Mouse (Mus musculus) CD4-positive, CD25-positive, alpha-beta regulatory T cell, adult 4 months (primary cell): ENCODE measurements at regions not wholly inside any gene's neighbourhood (a gene's known extent, or its start where the extent isn't known, plus 50 kb on each side); places are given as distances from the start of the nearest gene placed in this dataset.

Experiments
- ATAC-seq: one replicate; pipeline ENCODE4 v1.8.0; 2017

GRCm38 (mm10) chr1:183504103-183504841 lies 86.3 kb downstream of the Hhipl2 start:
- ATAC-seq, result no peak

- no peak for ATAC-seq
These were observed 89.9 kb downstream of the Hhipl2 start for GRCm38 (mm10) chr1:183507893-183508292.

GRCm38 (mm10) chr1:183510759-183511158 lies 92.7 kb downstream of the Hhipl2 start:
- ATAC-seq, result no peak

GRCm38 (mm10) chr1:183513876-183514275 lies 95.9 kb downstream of the Hhipl2 start:
- no peak for ATAC-seq

GRCm38 (mm10) chr1:183514281-183514983 lies 96.4 kb downstream of the Hhipl2 start:
- no peak for ATAC-seq

GRCm38 (mm10) chr1:183514984-183515287 lies 96.9 kb downstream of the Hhipl2 start:
- ATAC-seq, result no peak

- ATAC-seq, result no peak
These were observed 98.2 kb downstream of the Hhipl2 start for GRCm38 (mm10) chr1:183516167-183516566.

GRCm38 (mm10) chr1:183517236-183517635 lies 99.2 kb downstream of the Hhipl2 start:
- no peak for ATAC-seq

GRCm38 (mm10) chr1:183521569-183521968 lies 103.6 kb downstream of the Hhipl2 start:
- ATAC-seq, result no peak

- no peak for ATAC-seq
These were observed 115.4 kb downstream of the Hhipl2 start for GRCm38 (mm10) chr1:183533386-183533785.

GRCm38 (mm10) chr1:183548752-183549387 lies 130.9 kb downstream of the Hhipl2 start:
- ATAC-seq, result no peak

- no peak for ATAC-seq
These were observed 134.6 kb downstream of the Hhipl2 start for GRCm38 (mm10) chr1:183552617-183553016.

- ATAC-seq, result no peak
These were observed 135.2 kb downstream of the Hhipl2 start for GRCm38 (mm10) chr1:183553219-183553618.

GRCm38 (mm10) chr1:183562853-183563252 lies 144.8 kb downstream of the Hhipl2 start:
- ATAC-seq, result no peak

GRCm38 (mm10) chr1:183573621-183574585 lies 155.9 kb downstream of the Hhipl2 start:
- no peak for ATAC-seq

GRCm38 (mm10) chr1:183584861-183585260 lies 166.8 kb downstream of the Hhipl2 start:
- no peak for ATAC-seq

- no peak for ATAC-seq
These were observed 168.4 kb downstream of the Hhipl2 start for GRCm38 (mm10) chr1:183586406-183586805.

- ATAC-seq, result no peak
These were observed 177.3 kb downstream of the Hhipl2 start for GRCm38 (mm10) chr1:183595306-183595705.

GRCm38 (mm10) chr1:183600466-183600865 lies 182.5 kb downstream of the Hhipl2 start:
- ATAC-seq, result no peak

GRCm38 (mm10) chr1:183611966-183612694 lies 194.1 kb downstream of the Hhipl2 start:
- no peak for ATAC-seq

GRCm38 (mm10) chr1:183619451-183620059 lies 201.5 kb downstream of the Hhipl2 start:
- ATAC-seq, result no peak
